Mouse (Mus musculus): ENCODE data around the gene Hsp90ab1. TPM values are rescaled to one million over a fixed set of nuclear protein-coding genes. Genes with fewer than 3 reads are reported as not detected.
A peak's percentile ranks its signal among the peaks of the same experiment; 100 is the strongest.

Gene Hsp90ab1
- polyA plus RNA-seq, 1 experiment from 2014 or later: 2,210 TPM

- Histone ChIP-seq H3K9me3 (no peaks in the 10 kb centered on the region), H3K27ac (no peak overlapping the region), H3K36me3 (replicated peaks) (peaks cover 76% of the 10 kb centered on the region), H3K27me3 (ENCODE audit: poor library complexity, severe bottlenecking) (no peaks in the 10 kb centered on the region), H3K4me1 (peaks cover 81% of the 10 kb centered on the region), H3K4me3 (peak overlapping the region; percentile 10; the same call in 1 of the 2 replicates)
- 89% methylated on average over 12 of the region's 12 CpGs for WGBS
- DNase-seq (ENCODE audit: extremely low spot score, low spot score): no peak
Observed at GRCm38 (mm10) chr17:45568990-45569389, 4.1 kb downstream of the Hsp90ab1 start.

- peaks cover 82% of the 10 kb centered on the region for H3K4me1 ChIP-seq
- H3K9me3 ChIP-seq: no peaks in the 10 kb centered on the region
- H3K27ac ChIP-seq: 0 out of 2 replicates have a peak overlapping the region, but pooled peaks have one; percentile 1
- DNase-seq (ENCODE audit: extremely low spot score, low spot score): no peak
- no peaks in the 10 kb centered on the region for H3K27me3 ChIP-seq (ENCODE audit: poor library complexity, severe bottlenecking)
- H3K36me3 ChIP-seq (replicated peaks): peaks cover 73% of the 10 kb centered on the region
- WGBS: 17% methylated on average over 4 of the region's 4 CpGs
- H3K4me3 ChIP-seq: 0 out of 2 replicates have a peak overlapping the region, but pooled peaks have one; percentile 2
Observed at GRCm38 (mm10) chr17:45567162-45567601, 5.9 kb downstream of the Hsp90ab1 start.

DNA sequence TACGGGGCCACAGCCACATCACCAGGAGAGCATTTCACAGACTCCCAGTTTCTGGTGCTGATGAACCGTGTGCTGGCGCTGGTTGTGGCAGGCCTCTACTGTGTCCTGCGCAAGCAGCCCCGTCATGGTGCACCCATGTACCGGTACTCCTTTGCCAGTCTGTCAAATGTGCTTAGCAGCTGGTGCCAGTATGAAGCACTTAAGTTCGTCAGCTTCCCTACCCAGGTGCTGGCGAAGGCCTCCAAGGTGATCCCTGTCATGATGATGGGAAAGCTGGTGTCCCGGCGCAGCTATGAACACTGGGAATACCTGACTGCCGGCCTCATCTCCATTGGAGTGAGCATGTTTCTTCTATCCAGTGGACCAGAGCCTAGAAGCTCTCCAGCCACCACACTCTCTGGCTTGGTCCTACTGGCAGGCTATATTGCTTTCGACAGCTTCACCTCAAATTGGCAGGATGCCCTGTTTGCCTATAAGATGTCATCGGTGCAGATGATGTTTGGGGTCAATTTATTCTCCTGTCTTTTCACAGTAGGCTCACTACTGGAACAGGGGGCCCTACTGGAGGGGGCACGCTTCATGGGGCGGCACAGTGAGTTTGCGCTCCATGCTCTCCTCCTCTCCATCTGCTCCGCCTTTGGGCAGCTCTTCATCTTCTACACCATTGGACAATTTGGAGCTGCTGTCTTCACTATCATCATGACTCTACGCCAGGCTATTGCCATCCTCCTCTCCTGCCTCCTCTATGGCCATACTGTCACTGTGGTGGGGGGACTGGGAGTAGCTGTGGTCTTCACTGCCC is 6.5 kb downstream of the Hsp90ab1 start:
- H3K27ac ChIP-seq: 0 out of 2 replicates have a peak overlapping the region, but pooled peaks have one; percentile 1
- no peaks in the 10 kb centered on the region for H3K9me3 ChIP-seq
- DNase-seq (ENCODE audit: extremely low spot score, low spot score): no peak
- no peaks in the 10 kb centered on the region for H3K27me3 ChIP-seq (ENCODE audit: poor library complexity, severe bottlenecking)
- 0 out of 2 replicates have a peak overlapping the region, but pooled peaks have one; percentile 7 for H3K4me3 ChIP-seq
- peaks cover 67% of the 10 kb centered on the region for H3K36me3 ChIP-seq (replicated peaks)
- H3K4me1 ChIP-seq: peaks cover 79% of the 10 kb centered on the region
- WGBS: 75% methylated on average over 18 of the region's 18 CpGs

GRCm38 (mm10) chr17:45566031-45566359 is 7.1 kb downstream of the Hsp90ab1 start:
- Histone ChIP-seq H3K4me1 (peaks cover 73% of the 10 kb centered on the region), H3K27ac (no peak overlapping the region), H3K4me3 (0 out of 2 replicates have a peak overlapping the region, but pooled peaks have one; percentile 7), H3K9me3 (no peaks in the 10 kb centered on the region), H3K36me3 (replicated peaks) (peaks cover 61% of the 10 kb centered on the region), H3K27me3 (ENCODE audit: poor library complexity, severe bottlenecking) (no peaks in the 10 kb centered on the region)
- WGBS: 100% methylated on average over 1 of the region's 1 CpGs
- DNase-seq (ENCODE audit: extremely low spot score, low spot score): no peak

DNA sequence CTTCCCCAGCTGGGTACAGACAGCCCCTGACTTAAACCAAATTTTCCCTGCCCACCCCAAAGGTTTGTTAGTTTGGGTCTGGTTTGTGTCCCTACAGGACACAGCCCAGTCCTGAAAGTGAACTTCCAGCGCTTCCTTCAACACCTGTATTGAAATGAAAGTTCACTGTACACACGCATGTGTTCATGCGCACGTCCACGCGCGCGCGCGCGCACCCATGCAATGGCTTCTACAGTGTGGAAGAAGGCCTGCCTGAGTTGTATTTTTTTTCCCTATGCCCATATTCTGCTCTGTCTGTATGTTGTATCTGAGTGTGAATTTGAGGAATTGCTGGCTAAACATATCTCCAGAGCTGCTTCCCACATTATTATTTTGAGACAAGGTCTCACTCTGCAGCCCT is 8.0 kb downstream of the Hsp90ab1 start:
- no peak for DNase-seq (ENCODE audit: extremely low spot score, low spot score)
- Histone ChIP-seq H3K36me3 (replicated peaks) (peaks cover 52% of the 10 kb centered on the region), H3K27ac (peak overlapping the region; percentile 96), H3K27me3 (ENCODE audit: poor library complexity, severe bottlenecking) (no peaks in the 10 kb centered on the region), H3K9me3 (no peaks in the 10 kb centered on the region), H3K4me1 (peaks cover 64% of the 10 kb centered on the region), H3K4me3 (peak overlapping the region; percentile 92)
- WGBS: 94% methylated on average over 11 of the region's 11 CpGs

DNA sequence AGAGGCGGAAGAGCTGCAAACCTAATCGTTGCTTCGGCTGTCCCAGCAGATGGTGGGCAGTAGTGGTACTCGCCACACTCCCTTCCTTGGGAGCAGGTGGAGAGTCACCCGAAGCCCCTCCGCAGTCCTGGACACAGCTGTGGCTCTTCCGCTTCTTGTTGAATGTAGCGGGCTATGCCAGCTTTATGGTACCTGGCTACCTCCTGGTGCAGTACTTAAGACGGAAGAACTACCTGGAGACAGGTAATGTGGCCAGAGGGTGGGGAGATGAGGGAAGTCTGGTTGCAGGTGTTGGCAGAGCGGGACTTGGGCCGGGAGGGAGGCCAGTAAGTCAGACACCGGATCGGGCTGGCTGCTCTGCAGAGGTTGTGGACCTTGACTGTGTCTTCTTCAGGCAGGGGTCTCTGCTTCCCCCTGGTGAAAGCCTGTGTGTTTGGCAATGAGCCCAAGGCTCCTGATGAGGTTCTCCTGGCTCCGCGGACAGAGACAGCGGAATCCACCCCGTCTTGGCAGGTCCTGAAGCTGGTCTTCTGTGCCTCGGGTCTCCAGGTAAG is 8.5 kb downstream of the Hsp90ab1 start:
- Histone ChIP-seq H3K27me3 (ENCODE audit: poor library complexity, severe bottlenecking) (no peaks in the 10 kb centered on the region), H3K4me1 (peaks cover 59% of the 10 kb centered on the region), H3K27ac (peak overlapping the region; percentile 96), H3K4me3 (peak overlapping the region; percentile 92), H3K9me3 (no peaks in the 10 kb centered on the region), H3K36me3 (replicated peaks) (peaks cover 47% of the 10 kb centered on the region)
- WGBS: 13% methylated on average over 18 of the region's 18 CpGs
- no peak for DNase-seq (ENCODE audit: extremely low spot score, low spot score)

- Histone ChIP-seq H3K27me3 (ENCODE audit: poor library complexity, severe bottlenecking) (no peaks in the 10 kb centered on the region), H3K4me3 (peak within 1 kb of the TSS; percentile 92), H3K4me1 (peaks cover 56% of the 10 kb centered on the region), H3K27ac (peak within 1 kb of the TSS; percentile 96), H3K36me3 (replicated peaks) (peaks cover 43% of the 10 kb centered on the region), H3K9me3 (no peaks in the 10 kb centered on the region)
- under 1% methylated on average over 59 of the region's 61 CpGs for WGBS
- peak; percentile 93 for DNase-seq (ENCODE audit: extremely low spot score, low spot score)
Observed at GRCm38 (mm10) chr17:45563655-45564530, 9.2 kb downstream of the Hsp90ab1 start, which contains the start of gene Slc35b2. Gene Slc35b2, plus strand, starts transcription at chr17:45563874.

DNA sequence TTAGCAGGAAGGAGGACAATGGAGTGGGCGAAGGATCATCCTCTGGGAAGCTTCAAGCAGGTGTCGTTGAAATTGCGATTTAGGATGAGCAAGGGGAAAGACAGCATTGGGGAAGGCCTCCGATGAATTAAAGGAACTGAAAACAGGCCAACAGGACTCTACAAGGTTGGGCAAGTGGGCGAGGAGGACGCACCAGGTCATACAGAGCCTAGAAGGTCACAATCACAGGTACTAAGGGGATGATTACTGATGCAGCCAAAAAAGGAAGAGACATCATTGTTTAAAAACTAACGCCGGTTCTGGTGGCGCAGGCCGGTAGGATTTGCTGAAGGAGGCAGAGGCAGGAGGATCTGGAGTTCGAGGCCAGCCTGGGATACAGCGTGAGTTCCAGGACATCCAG is 9.9 kb downstream of the Hsp90ab1 start:
- H3K4me1 ChIP-seq: peaks cover 58% of the 10 kb centered on the region
- peak overlapping the region; percentile 92 for H3K4me3 ChIP-seq
- WGBS: 84% methylated on average over 12 of the region's 12 CpGs
- H3K27ac ChIP-seq: no peak overlapping the region
- H3K36me3 ChIP-seq (replicated peaks): peaks cover 36% of the 10 kb centered on the region
- DNase-seq (ENCODE audit: extremely low spot score, low spot score): peak; percentile 14
- H3K27me3 ChIP-seq (ENCODE audit: poor library complexity, severe bottlenecking): peaks cover 6% of the 10 kb centered on the region
- H3K9me3 ChIP-seq: no peaks in the 10 kb centered on the region

DNA sequence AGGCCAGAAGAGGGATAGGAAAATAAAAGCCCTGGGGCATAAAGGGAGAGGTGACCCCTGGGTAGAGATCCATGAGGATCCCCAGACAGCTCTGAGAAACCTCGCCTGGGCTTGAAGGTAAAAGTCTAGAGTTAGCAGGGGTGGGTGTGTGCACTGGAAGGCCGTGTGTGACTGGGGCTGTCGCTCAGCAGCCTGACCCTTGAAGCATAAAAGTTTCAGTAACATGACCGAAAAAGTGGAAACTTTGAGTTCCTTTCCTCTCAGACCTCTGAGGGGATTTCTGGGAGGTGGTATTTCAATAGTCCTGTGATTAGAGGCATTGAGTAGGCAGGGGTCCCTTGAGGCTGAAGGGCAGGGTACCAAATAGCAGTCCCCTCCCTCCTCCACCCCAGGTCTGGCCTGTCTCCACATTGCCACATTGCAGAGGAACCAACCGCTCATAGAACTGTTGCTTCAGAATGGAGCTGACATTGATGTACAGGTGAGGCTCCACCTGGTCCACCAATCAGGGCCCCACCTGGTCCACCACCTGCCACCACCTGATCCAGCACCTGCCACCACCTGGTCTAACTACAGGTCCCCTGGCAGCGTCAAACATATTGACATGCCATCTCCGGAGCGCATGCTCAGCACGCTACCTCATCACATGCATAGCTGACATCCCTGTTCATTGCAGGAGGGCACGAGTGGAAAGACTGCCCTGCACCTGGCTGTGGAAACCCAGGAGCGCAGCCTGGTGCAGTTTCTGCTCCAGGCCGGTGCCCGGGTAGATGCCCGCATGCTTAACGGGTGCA is 13.1 kb downstream of the Hsp90ab1 start:
- Histone ChIP-seq H3K4me3 (no peak overlapping the region), H3K36me3 (replicated peaks) (peaks cover 3% of the 10 kb centered on the region), H3K27me3 (ENCODE audit: poor library complexity, severe bottlenecking) (peaks cover 31% of the 10 kb centered on the region), H3K4me1 (peaks cover 61% of the 10 kb centered on the region), H3K9me3 (no peaks in the 10 kb centered on the region), H3K27ac (no peak overlapping the region)
- WGBS: 89% methylated on average over 15 of the region's 15 CpGs
- DNase-seq (ENCODE audit: extremely low spot score, low spot score): no peak

- WGBS: 69% methylated on average over 16 of the region's 16 CpGs
- Histone ChIP-seq H3K4me1 (peaks cover 49% of the 10 kb centered on the region), H3K27ac (no peak overlapping the region), H3K27me3 (ENCODE audit: poor library complexity, severe bottlenecking) (peaks cover 44% of the 10 kb centered on the region), H3K36me3 (replicated peaks) (0 out of 2 replicates have a peak, but pooled peaks cover 3% of the 10 kb centered on the region), H3K4me3 (no peak overlapping the region), H3K9me3 (no peaks in the 10 kb centered on the region)
- no peak for DNase-seq (ENCODE audit: extremely low spot score, low spot score)
Observed at GRCm38 (mm10) chr17:45557998-45558862, 14.8 kb downstream of the Hsp90ab1 start.

- Histone ChIP-seq H3K9me3 (no peaks in the 10 kb centered on the region), H3K36me3 (replicated peaks) (0 out of 2 replicates have a peak, but pooled peaks cover 3% of the 10 kb centered on the region), H3K4me1 (peaks cover 47% of the 10 kb centered on the region), H3K4me3 (peak overlapping the region; percentile 62), H3K27me3 (ENCODE audit: poor library complexity, severe bottlenecking) (peaks cover 44% of the 10 kb centered on the region), H3K27ac (no peak overlapping the region)
- DNase-seq (ENCODE audit: extremely low spot score, low spot score): no peak
- 81% methylated on average over 6 of the region's 7 CpGs for WGBS
Observed at GRCm38 (mm10) chr17:45557246-45557824, 15.7 kb downstream of the Hsp90ab1 start.
